Mouse (Mus musculus) gastrocnemius, postnatal 14 days (tissue): Measurements from ENCODE around the gene Jag1. TPM values are rescaled to one million over a fixed set of nuclear protein-coding genes. Genes with fewer than 3 reads are reported as not detected.
A peak's percentile ranks its signal among the peaks of the same experiment; 100 is the strongest.

Experiments used
- DNase-seq: peaks from one replicate; pipeline ENCODE4 v3.0.0; 2021; ENCODE audit warnings: mixed read lengths
- intact Hi-C: fragments of 180-260 bp; cut with DNase I; formaldehyde crosslinking; loops from one replicate; pipeline ENCODE4 v1.15.1; 2025; ENCODE audit warnings: low total_unique reads
- long read RNA-seq, 2 experiments: library from polyadenylated mRNA; stranded (forward); transcript quantifications; one replicate each; pipeline ENCODE4 v2.0.0; 2021
- total RNA-seq, 2 experiments: library from RNA; stranded (reverse); gene quantifications; 2 replicates each; pipeline ENCODE4 v1.2.3; 2021

Jag1 gene
- total RNA-seq, result 10 to 100 TPM in 1 of 2 experiments, 1 to 10 TPM in 1; 9.5 to 11.4 TPM
- long read RNA-seq, experiment 1, full-length matches to known transcripts, result 1 of 3 reads
- long read RNA-seq, experiment 1, partial matches to known transcripts, result 0 of 3 reads
- long read RNA-seq, experiment 1, other reads (novel, unspliced or antisense), result 2 of 3 reads
- long read RNA-seq, experiment 2, full-length matches to known transcripts, result 5 of 8 reads
- long read RNA-seq, experiment 2, partial matches to known transcripts, result 1 of 8 reads
- long read RNA-seq, experiment 2, other reads (novel, unspliced or antisense), result 2 of 8 reads

- DNase-seq, result peak; percentile 27
- intact Hi-C loops, result loop anchor here (5.0 to 10.0 kb wide), 3 partner anchors 121 to 829 kb away; no protein-coding TSS in a partner anchor
Measured at GRCm38 (mm10) chr2:137116025-137116674, at the start of gene Jag1. Gene Jag1, minus strand, starts transcription at chr2:137116644.

- no peak for DNase-seq
- intact Hi-C loops, result no loop called here
Measured at GRCm38 (mm10) chr2:137156018-137156417, 39.6 kb upstream of the Jag1 start.

- intact Hi-C loops, result no loop called here
- no peak for DNase-seq
Measured at GRCm38 (mm10) chr2:137153825-137154224, 37.4 kb upstream of the Jag1 start.

- DNase-seq, result no peak
- intact Hi-C loops, result no loop called here
Measured at GRCm38 (mm10) chr2:137153172-137153667, 36.8 kb upstream of the Jag1 start.

- DNase-seq, result no peak
- intact Hi-C loops, result no loop called here
Measured at GRCm38 (mm10) chr2:137150953-137151352, 34.5 kb upstream of the Jag1 start.

- intact Hi-C loops, result no loop called here
- no peak for DNase-seq
Measured at GRCm38 (mm10) chr2:137146938-137147666, 30.7 kb upstream of the Jag1 start.

- intact Hi-C loops, result no loop called here
- DNase-seq, result no peak
Measured at GRCm38 (mm10) chr2:137138063-137138462, 21.6 kb upstream of the Jag1 start.

- intact Hi-C loops, result no loop called here
- no peak for DNase-seq
Measured at GRCm38 (mm10) chr2:137134035-137134434, 17.6 kb upstream of the Jag1 start.

GRCm38 (mm10) chr2:137124861-137125260 is 8.4 kb upstream of the Jag1 start:
- DNase-seq, result no peak
- intact Hi-C loops, result no loop called here

- peak; percentile 88 for DNase-seq
- intact Hi-C loops, result loop anchor here (5.0 to 10.0 kb wide), 3 partner anchors 123 to 827 kb away; no protein-coding TSS in a partner anchor
Measured at GRCm38 (mm10) chr2:137117321-137117690, 862 bp upstream of the Jag1 start.

- DNase-seq, result peak; percentile 92
- intact Hi-C loops, result loop anchor here (5.0 to 10.0 kb wide), 3 partner anchors 122 to 828 kb away; no protein-coding TSS in a partner anchor
Measured at GRCm38 (mm10) chr2:137116675-137117320, 354 bp upstream of the Jag1 start.

GRCm38 (mm10) chr2:137115241-137116024 is 1.0 kb downstream of the Jag1 start:
- DNase-seq, result peak; percentile 31
- intact Hi-C loops, result loop anchor here (5.0 to 10.0 kb wide), 3 partner anchors 121 to 829 kb away; no protein-coding TSS in a partner anchor

GRCm38 (mm10) chr2:137114248-137115096 is 2.0 kb downstream of the Jag1 start:
- peak; percentile 84 for DNase-seq
- intact Hi-C loops, result loop anchor here (5.0 to 10.0 kb wide), 3 partner anchors 120 to 830 kb away; no protein-coding TSS in a partner anchor

GRCm38 (mm10) chr2:137113288-137114061 is 3.0 kb downstream of the Jag1 start:
- no peak for DNase-seq

GRCm38 (mm10) chr2:137110214-137110898 is 6.1 kb downstream of the Jag1 start:
- intact Hi-C loops, result loop anchor here (10.0 kb wide), 2 partner anchors 116 to 834 kb away; no protein-coding TSS in a partner anchor
- no peak for DNase-seq

More at GRCm38 (mm10) chr2:137113288-137114061, 3.0 kb downstream of the Jag1 start:
- intact Hi-C loops, result loop anchor here (10.0 kb wide), 2 partner anchors 119 to 831 kb away; no protein-coding TSS in a partner anchor
